Mouse (Mus musculus): ENCODE measurements around the gene 4930507D05Rik. TPM values are rescaled to one million over a fixed set of nuclear protein-coding genes. Genes with fewer than 3 reads are reported as not detected.
"Not testable (repeated sequence)": the region's sequence is repeated elsewhere in the genome, so short reads cannot be mapped to it uniquely, and the experiment has no call there.

4930507D05Rik gene
- total RNA-seq, 2 experiments from 2014 or later = 0.21 to 0.37 TPM

DNA sequence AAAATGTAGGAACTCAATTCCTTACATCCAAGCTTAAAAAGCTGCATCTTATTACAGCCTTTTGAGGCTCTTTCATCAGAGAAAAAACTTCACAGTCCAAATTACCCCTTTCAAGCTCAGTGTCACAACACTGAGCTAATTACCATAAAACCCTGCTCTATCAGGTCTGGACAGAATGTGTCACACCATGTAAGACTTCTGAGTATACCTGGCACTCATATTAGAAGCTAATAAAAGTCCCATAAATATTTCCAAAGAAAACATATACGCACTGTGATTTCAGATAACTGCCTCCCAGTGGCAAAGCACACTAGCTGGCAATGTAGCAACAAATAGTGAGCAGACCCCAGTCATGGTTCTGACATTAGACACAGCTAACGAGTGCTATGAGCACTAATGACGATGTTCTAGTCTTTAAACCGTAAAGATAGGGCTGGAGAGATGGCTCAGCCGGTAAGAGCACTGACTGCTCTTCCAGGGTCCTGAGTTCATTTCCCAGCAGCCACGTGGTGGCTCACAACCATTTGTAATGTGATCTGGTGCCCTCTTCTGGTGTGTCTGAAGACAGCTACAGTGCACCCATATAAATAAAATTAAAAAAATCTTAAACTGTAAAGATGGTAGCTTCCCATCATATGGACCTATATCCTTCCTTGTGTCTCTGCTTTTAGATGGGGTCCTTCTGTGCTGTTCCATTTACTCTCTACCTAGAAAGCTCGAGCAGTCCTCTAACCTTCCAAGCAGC lies 32.0 kb downstream of the 4930507D05Rik start:
- no peak for DNase-seq

DNA sequence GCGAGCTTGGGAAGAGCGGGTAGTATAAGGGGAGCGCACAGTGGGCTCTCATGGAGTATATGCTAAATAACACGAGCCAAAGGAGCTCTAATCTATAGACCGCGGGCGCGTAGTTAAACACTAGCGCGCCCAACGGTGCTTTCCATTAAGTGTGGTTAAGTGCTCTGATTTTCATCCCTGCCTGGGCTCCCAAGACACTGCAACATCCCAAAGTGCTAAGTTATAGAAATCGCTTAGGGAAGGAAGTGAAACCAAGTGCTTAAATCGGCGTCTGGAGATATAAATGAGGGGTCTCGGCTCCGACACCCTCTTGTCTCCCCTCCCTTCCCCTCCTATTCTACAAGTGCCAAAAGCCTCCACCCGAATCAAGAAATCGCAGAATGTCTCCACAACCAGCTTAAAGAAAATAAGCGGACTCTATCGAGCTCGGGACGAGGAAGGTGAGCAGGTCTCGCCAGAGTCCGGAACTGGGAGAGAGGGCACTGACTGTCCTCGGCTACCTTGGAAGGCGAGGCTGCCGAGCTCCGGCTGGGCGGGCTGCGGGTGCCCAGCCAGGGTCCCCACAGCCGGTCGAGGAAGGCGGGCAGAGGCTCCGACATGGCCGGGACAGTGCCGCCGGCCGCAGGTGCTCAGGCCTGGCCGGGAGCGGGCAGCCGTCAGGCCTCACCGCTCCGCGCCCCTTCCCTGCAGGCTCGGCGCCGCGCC lies 36.7 kb downstream of the 4930507D05Rik start:
- DNase-seq = peak in 1 of 2 experiments; percentile 68

DNA sequence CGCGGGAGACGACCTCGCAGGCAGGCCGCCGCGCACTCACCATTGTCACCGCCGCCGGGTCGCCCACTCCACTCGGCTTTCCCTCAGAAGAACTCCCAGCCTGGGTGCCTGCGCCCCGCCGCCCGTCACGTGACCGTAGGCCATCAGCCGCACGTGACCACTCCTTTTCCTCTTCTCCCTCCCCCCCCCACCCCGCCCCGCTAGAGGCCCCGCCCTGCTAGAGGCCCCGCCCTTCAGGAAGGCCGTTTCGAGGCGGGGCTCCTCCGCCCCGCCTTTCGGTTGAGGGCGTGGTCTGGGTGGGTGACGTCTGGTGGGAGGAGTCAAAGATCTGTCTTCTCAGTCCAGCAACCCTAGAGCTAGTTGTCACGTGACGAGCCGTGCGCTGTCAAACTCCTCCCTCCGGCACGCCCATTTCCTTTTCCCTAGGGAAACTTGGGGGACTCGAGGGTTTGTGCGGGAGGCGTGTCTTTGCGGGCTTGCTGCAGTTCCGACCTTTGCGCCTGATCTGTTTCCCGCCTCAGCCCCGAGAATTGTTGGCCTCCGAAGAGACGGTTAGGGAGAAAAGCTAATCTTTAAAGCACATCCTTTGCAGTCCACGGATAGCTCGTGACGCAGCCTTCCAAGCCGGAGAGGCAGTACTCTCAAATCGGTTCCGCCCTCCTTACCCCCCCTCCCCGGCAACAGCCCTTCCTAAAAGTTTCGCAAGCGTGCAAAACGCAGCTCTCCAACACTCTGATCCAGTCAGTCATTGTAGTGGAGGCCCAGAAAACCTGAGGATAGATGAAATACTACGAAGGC lies 37.5 kb downstream of the 4930507D05Rik start, which contains the start of gene Vps26a:
TSS of gene Vps26a (minus strand) at position 188 of the 798 bp plus-strand sequence.
- peak; percentile 100 for DNase-seq

DNA sequence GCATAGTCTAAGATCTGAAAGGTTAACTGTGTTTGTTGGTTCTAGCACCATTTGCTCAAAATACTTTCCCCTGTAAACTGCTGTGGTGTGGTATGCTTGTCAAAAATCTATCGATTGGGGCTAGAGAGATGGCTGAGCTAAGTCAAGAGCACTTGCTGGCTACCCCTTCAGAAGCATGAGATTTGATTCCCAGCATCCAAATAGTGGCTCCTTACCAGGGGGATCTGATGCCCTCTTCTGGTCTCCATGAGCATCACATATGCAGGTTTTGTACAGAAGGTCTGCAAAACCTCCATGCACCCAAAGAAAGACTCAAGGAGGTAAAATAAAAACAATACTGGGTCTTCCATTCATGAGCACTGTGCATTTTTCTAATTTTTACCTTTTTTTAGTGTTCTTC lies 39.0 kb downstream of the 4930507D05Rik start:
- peak; percentile 61 to 72 for DNase-seq

DNA sequence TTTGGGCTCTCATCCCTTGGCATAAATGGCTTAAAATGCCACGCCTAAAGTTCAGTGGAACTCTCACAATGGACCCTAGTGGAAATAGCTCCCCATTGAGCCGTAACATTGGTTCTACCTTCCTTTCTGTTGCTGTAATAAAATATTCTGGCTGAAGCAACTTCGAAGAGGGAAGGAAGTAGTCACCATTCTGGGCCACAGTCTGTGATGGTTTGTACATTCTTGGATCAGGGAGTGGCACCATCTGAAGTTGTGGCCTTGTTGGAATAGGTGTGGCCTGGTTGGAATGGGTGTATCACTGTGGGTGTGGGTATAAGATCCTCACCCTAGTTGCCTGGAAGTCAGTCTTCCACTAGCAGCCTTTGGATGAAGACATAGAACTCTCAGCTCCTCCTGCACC lies 42.4 kb downstream of the 4930507D05Rik start:
- DNase-seq = not testable (repeated sequence)

DNA sequence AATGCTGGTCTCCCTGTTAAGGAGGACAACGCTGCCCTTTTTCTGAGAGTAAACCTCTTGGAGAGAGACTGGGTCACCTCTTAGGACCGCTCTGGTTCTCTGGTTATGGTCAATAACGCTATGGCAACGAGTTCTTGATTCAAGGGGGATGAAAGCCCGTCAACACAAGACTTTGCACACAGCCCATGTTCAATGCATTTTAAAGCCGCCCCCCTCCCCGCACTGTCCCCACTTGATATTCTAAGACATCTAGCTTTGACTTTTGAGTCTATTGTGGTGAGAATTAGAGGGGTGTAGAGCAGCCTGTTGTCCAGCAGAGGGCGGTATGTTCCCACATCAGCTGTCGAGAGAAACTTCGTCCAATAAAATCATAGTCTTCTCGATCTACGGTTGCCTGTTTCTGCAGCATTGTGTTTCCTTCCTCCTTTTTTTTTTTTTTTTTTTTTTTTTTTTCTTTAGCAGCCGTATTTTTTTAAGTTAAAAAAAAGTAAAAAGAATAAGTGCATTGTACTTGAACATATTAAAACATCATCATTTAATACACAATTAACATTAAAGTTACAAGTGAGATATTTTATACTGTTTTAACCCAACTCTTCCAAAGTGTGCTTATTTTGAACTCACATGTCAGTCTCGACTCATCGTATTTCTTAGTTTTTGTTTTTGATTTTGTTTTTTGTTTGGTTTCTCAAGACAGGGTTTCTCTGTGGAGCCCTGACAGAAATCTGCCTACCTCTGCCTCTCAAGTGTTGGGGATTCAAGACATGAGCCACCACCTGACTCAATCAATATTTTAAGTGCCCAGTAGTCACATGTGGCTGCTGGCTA lies 51.0 kb downstream of the 4930507D05Rik start:
- DNase-seq = peak; percentile 79 to 85

Other genes with a start within 250 kb of the 4930507D05Rik start
- gene Tspan15, start 218.2 kb upstream of the 4930507D05Rik start, total RNA-seq (2021) = 1 to 10 TPM; 6.6 to 8.8 TPM
- not detected for gene Tacr2, start 197.1 kb upstream of the 4930507D05Rik start, total RNA-seq (2021)
- 100 to 1,000 TPM; 104 to 110 TPM for gene Hk1, start 69.6 kb upstream of the 4930507D05Rik start, total RNA-seq (2021)
- not detected for gene Hkdc1, start 27.0 kb upstream of the 4930507D05Rik start, total RNA-seq (2021)
- 10 to 100 TPM; 37.2 to 40.7 TPM for gene Supv3l1, start 249 bp downstream of the 4930507D05Rik start, total RNA-seq (2021)
- gene Vps26a, start 37.3 kb downstream of the 4930507D05Rik start, total RNA-seq (2021) = 10 to 100 TPM; 43.8 to 49.8 TPM
- 10 to 100 TPM; 36.6 to 42.0 TPM for gene Srgn, start 78.0 kb downstream of the 4930507D05Rik start, total RNA-seq (2021)
- gene Kif1bp, start 129.0 kb downstream of the 4930507D05Rik start, total RNA-seq (2021) = 10 to 100 TPM; 43.9 to 44.2 TPM
- 10 to 100 TPM; 30.9 to 31.8 TPM for gene Ddx21, start 152.8 kb downstream of the 4930507D05Rik start, total RNA-seq (2021)
- gene Ddx50, start 201.7 kb downstream of the 4930507D05Rik start, total RNA-seq (2021) = 10 to 100 TPM; 46.8 to 51.0 TPM